Mouse (Mus musculus) testis, adult 2 months (tissue): ENCODE results near the gene Bard1.

Experiments used
- CTCF ChIP-seq: fragments of 200-500 bp; IDR thresholded peaks from 2 replicates; pipeline ENCODE4 v1.5.1; 2012; ENCODE audit warnings: low read depth, mild to moderate bottlenecking, inconsistent platforms, low read length, moderate library complexity; ENCODE audit not compliant: control insufficient read depth, insufficient read depth, insufficient replicate concordance
- POLR2A ChIP-seq: fragments of 200-500 bp; IDR thresholded peaks from 2 replicates; pipeline ENCODE4 v1.6.1; 2012; ENCODE audit warnings: low read depth, mild to moderate bottlenecking, inconsistent platforms, low read length, moderate library complexity; ENCODE audit not compliant: control insufficient read depth

DNA sequence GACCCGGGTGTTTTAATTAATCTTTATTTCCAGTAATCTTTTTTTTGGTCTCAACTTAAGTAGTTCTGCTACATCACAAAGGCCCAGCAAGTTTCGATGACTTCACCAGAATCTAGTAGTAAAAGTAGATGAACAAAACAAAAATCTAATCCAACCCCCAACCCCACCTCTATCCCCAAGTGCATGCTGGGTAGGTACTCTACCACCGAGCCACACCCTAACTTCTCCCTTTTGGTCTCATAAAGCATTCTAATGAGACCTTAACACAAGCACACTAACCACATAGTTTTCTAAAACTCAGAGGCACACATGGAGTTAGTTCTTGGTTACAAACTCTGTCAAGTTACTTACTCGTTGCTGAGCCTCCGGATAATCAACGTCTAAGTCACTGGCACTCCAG lies 3.2 kb upstream of the Bard1 start:
- TF ChIP-seq CTCF (no peak), POLR2A (no peak)
